Mouse (Mus musculus) gastrocnemius, postnatal 14 days (tissue): Measurements from ENCODE around the gene Tnfrsf1b. TPM values are rescaled to one million over a fixed set of nuclear protein-coding genes. Genes with fewer than 3 reads are reported as not detected.
A peak's percentile ranks its signal among the peaks of the same experiment; 100 is the strongest.

Experiments
- DNase-seq: peaks from one replicate; pipeline ENCODE4 v3.0.0; 2021; ENCODE audit warnings: mixed read lengths
- intact Hi-C: fragments of 180-260 bp; cut with DNase I; formaldehyde crosslinking; loops from one replicate; pipeline ENCODE4 v1.15.1; 2025; ENCODE audit warnings: low total_unique reads
- total RNA-seq, 2 experiments: library from RNA; stranded (reverse); gene quantifications; 2 replicates each; pipeline ENCODE4 v1.2.3; 2021

Tnfrsf1b gene
- total RNA-seq, 2 experiments from 2014 or later, result 2.9 to 4.0 TPM

DNA sequence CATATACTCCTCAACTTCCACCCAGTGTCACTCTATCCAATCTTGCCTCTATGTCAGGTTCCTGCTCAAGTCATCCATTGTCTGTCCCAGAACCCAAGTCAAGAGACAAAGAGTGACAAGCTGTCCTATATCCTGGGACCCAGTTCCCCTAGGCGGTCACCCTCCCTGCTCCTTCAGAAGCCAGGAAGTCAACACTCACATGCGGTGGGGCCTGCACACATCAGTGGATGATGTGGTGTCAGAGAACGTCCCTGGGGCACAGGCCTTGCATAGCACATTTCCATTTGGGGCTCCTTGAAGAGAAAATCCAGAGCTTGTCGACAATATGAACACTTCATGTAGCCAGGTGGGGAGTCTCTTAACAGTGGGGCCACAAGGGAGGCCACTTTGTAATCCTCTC lies 22.1 kb downstream of the Tnfrsf1b start:
- intact Hi-C loops, result no loop called here
- DNase-seq, result no peak

DNA sequence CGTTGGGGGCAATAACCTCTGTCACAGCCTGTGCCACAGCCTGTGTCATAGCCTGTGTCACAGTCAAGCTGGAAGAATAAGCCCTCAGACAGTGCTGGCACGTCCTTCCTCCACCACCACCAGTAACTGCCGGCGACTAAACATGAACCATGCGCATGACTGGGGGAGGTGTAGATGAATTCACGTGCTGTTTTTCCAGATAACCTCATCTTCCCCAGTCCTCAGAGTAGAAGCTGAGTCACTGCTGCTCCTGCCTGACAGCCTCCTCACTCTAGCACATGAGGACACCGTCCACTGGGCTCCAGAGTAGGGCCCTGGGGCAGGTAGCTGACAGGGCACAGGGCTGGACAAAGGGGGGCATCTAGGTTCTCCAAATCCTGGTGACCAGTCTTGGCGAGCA lies 24.6 kb downstream of the Tnfrsf1b start:
- intact Hi-C loops, result no loop called here

DNA sequence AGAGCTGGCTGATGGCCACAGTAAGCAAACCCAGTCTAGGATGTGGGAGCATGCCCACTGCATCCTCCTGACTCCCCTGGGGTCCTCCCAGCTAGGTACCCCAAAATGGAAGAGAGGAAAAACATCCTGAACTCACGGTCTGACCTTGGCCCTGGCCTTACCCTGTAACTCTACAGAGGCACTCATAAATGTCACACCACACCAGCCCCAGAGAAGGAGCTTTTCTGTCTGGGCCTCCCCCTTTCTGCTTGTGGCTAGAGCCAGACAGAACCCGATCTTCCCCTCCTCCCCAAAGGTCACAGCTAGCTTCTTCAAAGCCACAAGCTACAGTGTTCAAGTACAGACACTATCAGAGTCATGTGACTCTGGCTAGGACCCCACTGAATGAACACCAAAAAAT lies 25.3 kb downstream of the Tnfrsf1b start:
- DNase-seq, result no peak
- intact Hi-C loops, result no loop called here

More for the DNA sequence above, 24.6 kb downstream of the Tnfrsf1b start:
- DNase-seq, result no peak

DNA sequence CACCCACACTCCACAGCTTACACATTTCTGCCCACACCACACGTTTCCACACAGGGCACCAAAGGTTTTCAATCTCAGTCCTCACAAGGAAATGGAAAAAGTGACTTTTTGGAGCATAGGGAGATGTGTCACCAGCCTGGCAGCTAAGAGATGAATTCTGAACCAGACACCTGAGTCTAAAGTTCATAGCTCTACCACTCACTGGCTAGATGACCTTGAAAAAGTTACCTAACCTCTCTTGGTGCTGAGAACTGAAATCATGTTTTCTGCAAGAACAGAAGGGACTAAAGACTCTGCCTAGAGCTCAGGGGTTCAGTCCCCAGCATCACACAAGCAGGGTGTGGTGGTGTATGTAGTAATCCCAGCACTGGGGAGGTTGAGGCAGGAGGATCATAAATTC lies 26.7 kb downstream of the Tnfrsf1b start:
- DNase-seq, result no peak
- intact Hi-C loops, result no loop called here

DNA sequence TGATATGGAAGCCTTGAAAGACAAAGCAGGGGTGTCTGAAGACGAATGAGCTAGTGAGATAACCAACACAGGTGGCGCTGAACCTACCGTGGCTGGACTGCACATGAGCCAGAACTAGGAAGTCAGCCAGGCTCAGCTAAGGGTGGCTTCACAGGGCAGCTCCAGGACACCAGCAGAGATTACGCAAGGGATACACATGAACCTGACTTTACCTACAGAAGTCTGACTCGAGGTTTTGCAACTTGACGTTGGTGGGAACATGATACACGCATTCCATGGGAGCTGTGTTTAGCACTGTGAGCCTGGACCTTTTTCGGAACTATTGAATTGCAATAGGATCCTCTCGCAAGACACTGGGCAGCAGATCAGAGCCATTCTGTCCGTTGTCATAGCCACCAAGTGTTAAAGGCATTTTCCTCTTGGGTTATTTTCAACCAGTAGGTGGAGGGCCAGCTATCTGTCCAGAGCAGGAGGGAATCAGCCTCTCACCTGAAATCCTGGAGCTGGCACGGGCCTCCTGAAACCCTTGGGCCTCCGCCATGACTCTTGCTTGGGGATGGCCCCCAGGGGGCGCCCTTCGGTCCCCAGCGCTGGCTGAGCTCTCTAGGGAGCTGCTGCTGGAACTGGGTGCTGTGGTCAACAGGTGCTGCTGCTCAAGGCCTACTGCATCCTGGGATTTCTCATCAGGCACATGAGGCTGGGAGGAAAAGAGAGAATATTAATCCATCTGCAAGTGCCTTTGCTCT lies 27.3 kb downstream of the Tnfrsf1b start:
- peak; percentile 50 for DNase-seq
- intact Hi-C loops, result no loop called here

DNA sequence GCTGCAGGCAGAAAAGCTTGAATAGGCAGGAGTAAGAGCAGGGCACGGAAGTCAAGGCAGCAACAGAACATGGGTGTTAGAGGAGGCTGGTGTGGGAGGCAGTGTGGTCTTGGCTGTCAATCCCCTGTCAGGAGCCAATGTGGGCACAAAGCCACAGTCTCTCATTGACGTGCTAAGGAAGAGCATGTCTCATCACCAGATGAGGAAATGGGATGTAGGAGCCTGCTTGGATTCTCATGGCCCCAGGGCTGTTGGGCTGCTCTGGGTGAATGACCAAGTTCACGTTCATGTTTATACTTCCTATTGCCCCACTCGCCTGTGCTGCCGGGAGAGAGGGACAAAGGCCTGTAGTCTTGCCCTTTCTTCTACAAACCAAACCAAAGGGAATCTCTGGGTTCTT lies 28.8 kb downstream of the Tnfrsf1b start:
- intact Hi-C loops, result no loop called here
- peak; percentile 36 for DNase-seq

DNA sequence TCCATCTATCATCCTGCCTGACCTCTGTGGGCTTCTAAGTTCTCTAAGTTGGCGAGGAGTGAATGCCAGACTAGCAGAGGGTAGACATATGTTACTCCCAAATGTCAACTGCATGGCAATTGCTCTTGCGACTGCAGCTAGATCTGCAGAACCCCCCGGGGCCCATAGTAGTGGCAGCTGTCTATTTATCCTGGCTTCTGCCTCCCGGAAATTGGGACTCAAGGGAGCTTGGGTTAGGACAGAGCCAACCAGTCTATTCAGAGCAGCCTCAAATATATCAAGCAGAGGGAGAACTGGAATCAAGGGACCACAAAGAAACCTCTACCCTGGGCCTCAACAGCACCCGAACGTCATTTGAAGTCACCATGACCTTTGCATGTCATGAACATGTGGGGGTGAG lies 29.6 kb downstream of the Tnfrsf1b start:
- no peak for DNase-seq
- intact Hi-C loops, result no loop called here

DNA sequence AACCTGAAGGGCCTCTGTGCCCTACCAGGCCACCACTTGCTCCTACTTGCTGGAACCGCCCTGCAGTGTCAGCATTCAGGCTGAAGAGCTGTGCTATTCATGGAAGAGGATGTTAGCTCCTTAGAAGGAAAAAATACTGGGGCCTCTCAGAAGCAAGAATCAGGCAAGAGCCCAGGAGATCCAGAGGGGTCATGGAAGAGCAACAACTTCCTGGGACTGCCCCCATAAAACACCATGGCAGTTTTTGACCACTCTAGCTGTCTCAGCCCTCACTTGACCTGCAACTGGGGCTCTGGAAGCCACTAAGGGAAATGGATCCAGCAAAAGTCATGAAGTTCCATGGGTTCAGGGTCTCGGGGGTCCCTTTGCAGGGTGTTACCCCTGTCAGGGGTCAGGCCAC lies 31.3 kb downstream of the Tnfrsf1b start:
- DNase-seq, result no peak
- intact Hi-C loops, result loop anchor here (2.0 kb wide), 1 partner anchor 73 kb away; no protein-coding TSS in a partner anchor

DNA sequence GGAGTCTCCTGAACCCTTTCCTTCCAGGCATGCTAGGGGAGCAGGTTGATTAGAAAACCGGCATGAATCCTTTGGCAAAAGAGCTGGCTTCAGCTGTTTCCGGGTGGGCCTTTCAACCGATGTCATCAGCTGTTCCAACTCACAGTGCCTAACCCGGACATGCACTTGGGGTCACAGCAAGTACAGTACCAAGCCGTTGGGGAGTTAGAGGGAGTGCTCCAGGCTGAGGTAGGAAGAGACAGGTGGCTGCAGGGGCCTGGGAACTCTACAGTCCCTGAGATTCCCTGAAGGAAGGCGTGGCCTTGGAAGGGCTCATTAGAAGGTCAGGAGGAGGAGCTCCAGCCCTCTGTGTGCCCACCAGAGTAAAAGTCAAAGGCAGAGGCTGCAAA lies 31.9 kb downstream of the Tnfrsf1b start:
- DNase-seq, result peak; percentile 47
- intact Hi-C loops, result loop anchor here (2.0 kb wide), 1 partner anchor 74 kb away; no protein-coding TSS in a partner anchor

DNA sequence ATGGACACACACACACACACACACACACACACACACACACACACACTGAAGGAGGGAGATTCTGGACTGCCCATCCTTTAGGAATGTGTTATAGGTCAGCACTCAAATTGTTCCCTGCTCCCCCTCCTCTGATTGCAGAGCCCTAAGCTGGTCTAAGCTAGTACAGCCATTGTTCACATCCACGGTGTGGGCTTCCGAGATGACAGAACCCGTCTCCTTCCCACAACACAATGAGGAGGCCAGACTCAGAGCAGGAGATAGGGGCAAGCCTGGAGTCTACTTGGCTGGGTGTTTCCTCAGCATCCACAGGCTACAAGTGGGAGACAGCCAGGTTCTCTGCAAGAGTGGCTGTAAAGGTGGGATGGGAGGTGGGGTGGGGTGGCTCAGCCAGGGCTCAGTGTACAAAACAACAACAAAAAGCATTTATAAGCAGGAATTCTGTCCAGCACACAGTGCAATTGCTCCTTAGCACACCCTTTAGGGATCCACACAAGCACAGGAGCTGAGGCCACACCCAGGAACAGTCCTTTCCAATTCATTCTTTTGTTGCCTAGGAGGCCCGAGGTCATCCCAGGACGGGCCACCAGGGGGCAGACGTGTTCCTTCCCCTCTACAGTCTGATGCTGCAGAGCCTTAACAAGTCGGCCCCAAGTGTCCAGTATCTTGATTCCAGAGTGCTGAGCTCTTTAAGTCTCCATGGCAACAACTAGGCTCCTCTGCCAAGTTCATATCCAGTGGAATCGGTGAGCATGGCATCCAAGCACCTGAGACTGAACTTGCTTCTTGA lies 32.5 kb downstream of the Tnfrsf1b start:
- DNase-seq, result peak; percentile 93
- intact Hi-C loops, result loop anchor here (2.0 kb wide), 1 partner anchor 75 kb away; no protein-coding TSS in a partner anchor

DNA sequence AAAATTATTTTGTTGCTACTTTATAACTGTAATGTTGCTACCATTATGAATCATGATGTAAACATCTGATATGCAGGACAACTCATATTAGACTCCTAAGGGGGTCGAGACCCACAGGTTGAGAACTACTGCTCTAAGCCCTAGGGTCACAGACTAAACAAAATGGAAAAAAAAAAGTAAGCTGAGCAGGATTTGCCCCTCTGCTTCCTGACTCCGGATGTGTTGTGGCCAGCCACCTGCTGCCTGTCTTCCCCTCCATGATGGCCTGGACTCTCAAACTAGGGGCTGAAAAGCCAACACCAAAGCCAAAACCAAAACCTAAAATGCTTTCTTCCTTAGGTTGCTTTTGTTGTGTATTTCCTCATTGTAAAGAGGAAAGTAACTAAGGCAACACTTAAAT lies 35.6 kb downstream of the Tnfrsf1b start:
- intact Hi-C loops, result no loop called here
- no peak for DNase-seq

DNA sequence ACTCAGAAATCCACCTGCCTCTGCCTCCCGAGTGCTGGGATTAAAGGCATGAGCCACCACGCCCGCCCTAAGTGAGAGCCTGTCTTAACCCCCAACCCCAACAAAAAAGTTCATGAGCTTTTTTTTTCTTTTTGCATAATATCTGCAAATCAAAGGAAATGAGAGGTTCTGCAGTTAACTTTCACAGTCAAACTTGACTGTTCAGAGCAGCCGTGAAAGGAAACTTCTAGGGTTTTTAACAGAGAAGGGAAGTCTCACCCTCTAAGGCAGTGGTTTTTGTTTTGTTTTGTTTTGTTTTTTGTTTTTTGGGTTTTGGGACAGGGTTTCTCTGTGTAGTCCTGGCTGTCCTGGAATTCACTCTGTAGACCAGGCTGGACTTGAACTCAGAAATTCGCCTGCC lies 36.1 kb downstream of the Tnfrsf1b start:
- intact Hi-C loops, result no loop called here
- no peak for DNase-seq

DNA sequence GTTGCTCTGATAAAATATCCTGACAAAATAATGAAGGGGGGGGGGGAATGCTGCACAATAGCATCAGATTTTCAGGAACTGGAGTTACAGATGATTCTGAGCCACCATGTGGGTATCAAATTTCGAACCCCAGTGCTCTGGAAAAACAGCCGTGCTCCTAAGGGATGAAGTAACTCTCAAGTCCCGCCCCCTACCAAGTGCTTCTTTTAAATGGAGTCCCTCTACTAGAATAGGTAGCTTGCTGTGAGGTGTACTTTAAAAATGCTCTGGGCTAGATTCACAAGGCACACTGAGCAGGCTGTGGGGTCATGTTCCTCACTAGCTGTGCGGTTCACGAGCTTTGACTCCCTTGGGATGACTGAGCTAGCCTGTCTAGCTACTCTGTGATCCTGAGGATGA lies 37.0 kb downstream of the Tnfrsf1b start:
- intact Hi-C loops, result no loop called here

DNA sequence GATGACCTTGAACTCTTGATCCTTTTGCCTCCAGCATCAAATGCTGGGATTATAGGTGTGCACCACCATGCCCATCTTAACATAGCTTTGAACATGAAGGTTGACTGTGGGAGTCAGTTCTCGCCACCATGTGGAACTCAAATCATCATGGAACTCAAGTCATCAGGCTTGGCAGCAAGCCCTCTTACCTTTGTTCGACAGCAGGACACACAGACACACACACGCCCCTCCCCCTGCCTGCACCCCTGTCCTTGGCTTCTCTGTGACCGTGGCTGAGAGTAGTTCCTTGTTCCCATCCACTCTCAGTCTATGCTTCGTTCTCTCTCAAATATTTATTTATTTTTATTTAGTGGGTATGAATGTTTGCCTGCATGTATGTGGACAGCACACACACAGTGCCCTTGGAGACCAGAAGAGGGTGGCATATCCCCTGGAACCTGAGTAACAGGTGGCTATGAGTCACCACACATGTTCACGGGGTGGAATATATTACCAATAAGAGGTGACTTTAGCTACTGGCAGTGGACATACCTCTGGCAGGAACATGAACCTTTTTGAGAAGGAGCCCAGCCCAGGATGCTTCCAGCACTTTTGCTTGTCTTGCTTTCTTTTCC lies 37.5 kb downstream of the Tnfrsf1b start:
- intact Hi-C loops, result no loop called here
- no peak for DNase-seq

More for the DNA sequence above, 37.0 kb downstream of the Tnfrsf1b start:
- no peak for DNase-seq

DNA sequence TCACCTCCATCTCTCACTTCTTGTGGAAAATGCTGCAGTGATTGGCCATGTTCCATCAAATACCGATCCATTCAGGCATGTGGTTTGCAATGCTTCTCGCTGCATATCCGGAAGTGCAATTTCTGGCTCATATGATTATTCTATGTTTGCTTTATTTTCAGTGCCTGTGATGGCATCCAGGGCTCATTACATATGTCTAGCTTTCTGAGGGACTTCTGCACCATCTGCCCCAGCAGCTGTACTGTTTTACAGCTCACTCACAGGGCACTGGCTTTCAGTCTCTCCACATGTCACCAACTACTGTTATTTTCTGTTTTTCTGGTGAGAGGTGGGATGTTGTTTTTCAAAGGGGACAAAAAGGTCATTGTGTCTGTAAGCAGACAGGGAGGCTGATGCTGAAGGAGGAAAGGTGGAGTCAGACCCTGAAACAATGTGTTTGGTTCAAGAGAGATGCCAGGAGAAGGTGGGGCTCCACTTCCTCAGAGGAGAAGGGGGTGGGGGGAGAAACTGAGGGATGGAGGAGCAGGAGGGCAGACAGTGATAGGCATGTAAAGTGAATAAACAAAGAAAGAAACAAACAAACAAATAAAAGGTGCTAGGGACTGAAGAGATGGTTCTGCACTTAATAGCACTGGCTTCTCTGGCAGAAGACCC lies 38.8 kb downstream of the Tnfrsf1b start:
- intact Hi-C loops, result no loop called here
- no peak for DNase-seq

DNA sequence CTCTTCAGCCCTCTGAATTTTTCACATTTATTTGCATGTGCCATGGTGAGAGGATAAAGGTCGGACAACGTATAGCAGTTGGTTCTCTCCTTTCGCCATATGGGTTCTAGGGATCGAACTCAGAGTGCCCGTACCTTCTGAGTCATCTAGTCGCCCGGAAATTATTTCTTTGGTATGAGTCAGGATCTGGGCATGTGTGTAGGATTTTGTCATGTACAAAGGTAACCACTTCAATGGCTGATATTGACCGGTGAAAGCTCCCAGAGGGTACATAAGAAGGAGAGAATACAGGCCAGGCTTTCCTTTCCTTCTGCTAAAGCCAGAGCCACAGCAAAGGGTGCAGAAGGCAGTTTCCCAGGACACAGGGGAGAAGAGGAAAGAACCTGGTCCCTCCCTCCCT lies 41.9 kb downstream of the Tnfrsf1b start:
- DNase-seq, result no peak
- intact Hi-C loops, result no loop called here

DNA sequence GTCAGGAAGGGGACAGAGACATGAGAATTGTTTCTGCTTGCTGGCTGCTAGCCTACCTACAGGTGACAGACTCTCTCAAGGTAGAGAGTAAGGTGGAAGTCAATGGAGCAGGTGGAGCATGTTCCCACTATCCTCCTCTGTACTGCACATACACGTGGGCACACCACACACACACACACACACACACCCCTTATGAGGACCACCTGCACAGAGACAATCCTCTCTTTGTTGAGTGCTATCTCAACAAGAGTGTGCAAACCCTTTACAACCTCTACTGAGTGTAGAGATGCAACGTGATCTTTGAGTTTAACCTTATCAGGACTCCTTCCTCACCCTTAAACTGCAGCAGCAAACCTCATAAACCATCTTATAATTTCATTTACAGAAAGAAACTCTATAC lies 43.4 kb downstream of the Tnfrsf1b start:
- intact Hi-C loops, result no loop called here
- DNase-seq, result no peak

DNA sequence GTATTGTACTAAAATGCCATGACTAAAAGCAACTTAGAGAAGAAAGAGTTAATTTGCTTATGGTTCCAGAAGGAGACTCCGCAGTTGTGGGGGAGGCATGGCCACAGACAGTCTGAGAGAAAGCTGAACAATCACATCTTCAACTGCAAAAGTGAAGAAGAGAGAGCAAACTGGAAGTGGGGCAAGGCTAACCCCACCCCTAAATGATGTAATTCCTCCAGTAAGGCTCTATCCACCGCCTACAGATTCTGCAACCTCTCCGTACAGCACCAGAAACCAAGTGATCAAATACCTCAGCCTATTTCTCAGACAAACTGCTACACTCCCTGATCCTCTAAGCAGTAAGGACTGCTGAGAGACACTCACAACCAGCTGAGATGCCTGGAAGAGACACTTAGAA lies 45.2 kb downstream of the Tnfrsf1b start:
- DNase-seq, result no peak
- intact Hi-C loops, result no loop called here

DNA sequence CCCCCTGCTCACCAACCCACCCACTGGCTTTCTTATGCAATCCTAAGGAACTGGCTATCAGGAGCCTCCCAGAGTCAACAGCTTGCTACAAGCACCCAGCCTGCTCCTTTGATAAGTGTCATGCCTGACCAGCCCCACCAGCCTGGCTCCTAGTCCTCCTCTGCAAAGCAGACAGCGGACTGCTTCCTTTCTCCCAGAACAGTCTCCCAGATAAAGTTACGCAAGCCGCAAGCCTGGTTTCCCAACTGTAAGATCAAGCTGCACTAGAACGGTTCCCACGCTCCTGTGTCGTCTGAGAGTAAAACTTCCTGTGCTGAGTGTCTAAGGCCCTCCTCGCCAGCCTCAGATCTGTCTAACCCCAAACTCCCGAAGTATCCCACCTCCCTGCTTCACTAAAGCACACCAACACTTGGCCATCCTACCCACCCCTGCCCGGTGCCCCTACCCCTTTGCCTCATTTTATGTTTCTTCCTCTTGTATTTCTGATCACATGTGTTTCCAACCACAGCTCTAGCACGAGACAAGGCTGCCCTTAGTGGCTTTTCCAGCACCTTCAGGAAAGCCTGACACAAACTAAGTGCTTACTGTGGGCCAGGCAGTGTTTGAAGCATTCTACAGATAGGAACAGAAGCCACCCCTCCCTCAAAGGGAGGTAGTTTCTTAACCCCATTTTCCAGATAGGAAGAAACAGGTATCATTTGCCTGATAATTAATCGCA lies 46.5 kb downstream of the Tnfrsf1b start:
- intact Hi-C loops, result no loop called here
- peak; percentile 25 for DNase-seq
